In genomic region chr10:67050766-67051165, GRCm38 (mm10) we compare ENCODE assay signal across 20 mouse cellular contexts. TPM values are rescaled to one million over a fixed set of nuclear protein-coding genes. Genes with fewer than 3 reads are reported as not detected.
DNase-seq lines count a peak whose midpoint lies in the region; ATAC-seq and TF ChIP-seq lines count a peak whose summit lies in the region.
"Had no signal": no experiment of that assay in that cellular context is flagged by ENCODE, and none has a peak within 500 bp of the region (broad histone marks: within the 10 kb centered on the region; RNA-seq: fewer than 3 reads in every experiment).

No protein-coding gene starts in this region.

- H3K4me1 ChIP-seq in heart, embryonic 10.5 days = peaks cover 30% of the 10 kb centered on the region
- H3K4me1 ChIP-seq in kidney, embryonic 16.5 days (ENCODE audit: insufficient read depth, low read length) = peaks cover 37% of the 10 kb centered on the region
- H3K4me1 ChIP-seq in liver, adult 2 months (ENCODE audit: control insufficient read depth, insufficient read depth, low read length) = peaks cover 27% of the 10 kb centered on the region
- H3K4me1 ChIP-seq in liver, embryonic 12.5 days = peaks cover 22% of the 10 kb centered on the region
- peaks cover 45% of the 10 kb centered on the region for H3K4me1 ChIP-seq in embryonic facial prominence, embryonic 12.5 days

- H3K36me3 ChIP-seq in heart, embryonic 10.5 days = no peaks in the 10 kb centered on the region
- H3K36me3 ChIP-seq in kidney, embryonic 16.5 days (ENCODE audit: insufficient read depth, low read length) = no peaks in the 10 kb centered on the region
- no peaks in the 10 kb centered on the region for H3K36me3 ChIP-seq in liver, adult 2 months (ENCODE audit: control insufficient read depth, insufficient read depth, low read length)
- H3K36me3 ChIP-seq in liver, embryonic 12.5 days = no peaks in the 10 kb centered on the region
- H3K36me3 ChIP-seq in embryonic facial prominence, embryonic 12.5 days = no peaks in the 10 kb centered on the region
- H3K36me3 ChIP-seq: embryonic facial prominence, embryonic 13.5 days; midbrain, embryonic 12.5 days had no signal

- H3K27me3 ChIP-seq in heart, embryonic 10.5 days (ENCODE audit: insufficient read depth, poor library complexity, severe bottlenecking) = no peaks in the 10 kb centered on the region
- H3K27me3 ChIP-seq in kidney, embryonic 16.5 days (ENCODE audit: insufficient read depth, low read length) = no peaks in the 10 kb centered on the region
- no peaks in the 10 kb centered on the region for H3K27me3 ChIP-seq in liver, adult 2 months (ENCODE audit: control insufficient read depth, insufficient read depth, low read length)
- no peaks in the 10 kb centered on the region for H3K27me3 ChIP-seq in liver, embryonic 12.5 days (replicated peaks)
- no peaks in the 10 kb centered on the region for H3K27me3 ChIP-seq in embryonic facial prominence, embryonic 12.5 days
- H3K27me3 ChIP-seq: embryonic facial prominence, embryonic 13.5 days; midbrain, embryonic 12.5 days had no signal

- WGBS in heart, embryonic 10.5 days = 71% methylated on average over 7 of the region's 7 CpGs
- WGBS in kidney, embryonic 16.5 days = 72% methylated on average over 6 of the region's 7 CpGs
- 41% methylated on average over 7 of the region's 7 CpGs for WGBS in liver, adult 2 months
- WGBS in liver, embryonic 12.5 days (ENCODE audit: insufficient replicate concordance) = 73% methylated on average over 7 of the region's 7 CpGs
- 53% methylated on average over 7 of the region's 7 CpGs for WGBS in embryonic facial prominence, embryonic 12.5 days

- TF ChIP-seq CTCF in liver, adult 2 months (IDR thresholded peaks at IDR 0.05; ENCODE audit: low read depth, low read length) = no peak

- DNase-seq in heart, embryonic 10.5 days (ENCODE audit: low spot score) = no peak
- DNase-seq in heart, postnatal 10 days = no peak
- peak; percentile 45 for DNase-seq in kidney, adult 11 months
- DNase-seq in liver, adult 2 months (ENCODE audit: extremely low read depth, low read depth, low spot score) = peak; percentile 74
- DNase-seq: adrenal gland, postnatal 10 days; cerebellum, adult 18-20 months; lung, embryonic 14.5 days; retina, postnatal 1 day; right cerebral cortex, postnatal 4 days; thymus, adult 18-20 months had no signal

- H3K79me2 ChIP-seq in liver, adult 2 months (ENCODE audit: control insufficient read depth, insufficient read depth, low read length) = peaks cover 23% of the 10 kb centered on the region

- ATAC-seq in kidney, embryonic 16.5 days (ENCODE audit: low FRiP score, low TSS enrichment) = no peak
- no peak for ATAC-seq in liver, embryonic 12.5 days
- no peak for ATAC-seq in embryonic facial prominence, embryonic 12.5 days (ENCODE audit: insufficient number of reproducible peaks, insufficient read depth, low FRiP score, low TSS enrichment)
- ATAC-seq in monocyte, adult 5-6 weeks (replicated peaks; ENCODE audit: insufficient number of reproducible peaks, low FRiP score, low TSS enrichment, poor library complexity, severe bottlenecking) = no peak

- intact Hi-C loops in heart, postnatal 10 days (cut with DNase I) = no loop called here

- no peak overlapping the region for H3K9ac ChIP-seq in kidney, embryonic 16.5 days (replicated peaks; ENCODE audit: low read length)
- no peak overlapping the region for H3K9ac ChIP-seq in liver, adult 2 months (ENCODE audit: low read depth, low read length)
- H3K9ac ChIP-seq in liver, embryonic 12.5 days = no peak overlapping the region
- H3K9ac ChIP-seq in embryonic facial prominence, embryonic 12.5 days = no peak overlapping the region
- H3K9ac ChIP-seq: embryonic facial prominence, embryonic 13.5 days; lung, embryonic 14.5 days; midbrain, embryonic 12.5 days had no signal

- H3K27ac ChIP-seq in heart, embryonic 10.5 days = peak overlapping the region; percentile 17; the same call in 1 of the 2 replicates
- H3K27ac ChIP-seq in kidney, embryonic 16.5 days (ENCODE audit: low read length) = no peak overlapping the region
- H3K27ac ChIP-seq in liver, adult 2 months (replicated peaks; ENCODE audit: insufficient read depth, low read depth, low read length) = peak overlapping the region; percentile 8
- no peak overlapping the region for H3K27ac ChIP-seq in liver, embryonic 12.5 days
- 0 out of 2 replicates have a peak overlapping the region, but pooled peaks have one; percentile 7 for H3K27ac ChIP-seq in embryonic facial prominence, embryonic 12.5 days
- H3K27ac ChIP-seq: kidney, postnatal 0 days; macrophage; midbrain, embryonic 12.5 days had no signal

- no peak overlapping the region for H3K4me2 ChIP-seq in kidney, embryonic 16.5 days (replicated peaks; ENCODE audit: low read depth, low read length)
- no peak overlapping the region for H3K4me2 ChIP-seq in liver, embryonic 12.5 days
- no peak overlapping the region for H3K4me2 ChIP-seq in embryonic facial prominence, embryonic 12.5 days (replicated peaks)
- H3K4me2 ChIP-seq: embryonic facial prominence, embryonic 13.5 days; liver, embryonic 11.5 days; lung, embryonic 14.5 days; midbrain, embryonic 12.5 days had no signal

- H3K4me3 ChIP-seq in heart, embryonic 10.5 days = no peak overlapping the region
- no peak overlapping the region for H3K4me3 ChIP-seq in kidney, embryonic 16.5 days (ENCODE audit: low read length)
- H3K4me3 ChIP-seq in liver, adult 2 months (ENCODE audit: insufficient read depth, low read depth, low read length) = no peak overlapping the region
- no peak overlapping the region for H3K4me3 ChIP-seq in liver, embryonic 12.5 days
- no peak overlapping the region for H3K4me3 ChIP-seq in embryonic facial prominence, embryonic 12.5 days
- H3K4me3 ChIP-seq: embryonic facial prominence, embryonic 13.5 days; midbrain, embryonic 12.5 days; myocyte had no signal

- TF ChIP-seq POLR2A in liver, adult 2 months (IDR thresholded peaks at IDR 0.05; ENCODE audit: extremely low read depth, insufficient read depth, low read length) = no peak

- H3K9me3 ChIP-seq in heart, embryonic 10.5 days = no peaks in the 10 kb centered on the region
- no peaks in the 10 kb centered on the region for H3K9me3 ChIP-seq in kidney, embryonic 16.5 days (ENCODE audit: low read length)
- H3K9me3 ChIP-seq in liver, embryonic 12.5 days (replicated peaks) = no peaks in the 10 kb centered on the region
- no peaks in the 10 kb centered on the region for H3K9me3 ChIP-seq in embryonic facial prominence, embryonic 12.5 days
- H3K9me3 ChIP-seq: embryonic facial prominence, embryonic 13.5 days; midbrain, embryonic 12.5 days had no signal

RNA-seq across cellular contexts. Expression of gene Jmjd1c, which starts 45.2 kb away (rescaled TPM):
- 27.8 and 30.4 TPM in 2 replicates for polyA plus RNA-seq in heart, embryonic 10.5 days (2016; fragmentation: Nextera tagmentation; extraction: Ambion mirVana)
- 10 to 100 TPM; 55.9 to 64.7 TPM for total RNA-seq in heart, postnatal 10 days (2021)
- polyA plus RNA-seq in kidney, embryonic 16.5 days (2015; fragmentation: Nextera tagmentation; extraction: Ambion mirVana) = 30.5 and 33.7 TPM in 2 replicates
- total RNA-seq in liver, adult 2 months (2014; rRNA removed) = 44.8 and 48.3 TPM in 2 replicates
- 5.7 and 5.8 TPM in 2 replicates for polyA plus RNA-seq in liver, adult 2 months (2012; rRNA removed)
- 16.1 and 16.3 TPM in 2 replicates for polyA plus RNA-seq in liver, embryonic 12.5 days (2016; fragmentation: Nextera tagmentation; extraction: Ambion mirVana)
- polyA plus RNA-seq in embryonic facial prominence, embryonic 12.5 days (2016; fragmentation: Nextera tagmentation; extraction: Ambion mirVana) = 56.3 and 62.7 TPM in 2 replicates
- 110 to 165 TPM (median 124 TPM) in 3 replicates for total RNA-seq in monocyte, adult 5-6 weeks (2017)

RNA-seq across cellular contexts. Expression of gene Reep3, which starts 46.0 kb away (rescaled TPM):
- 21.2 and 26.1 TPM in 2 replicates for polyA plus RNA-seq in heart, embryonic 10.5 days (2016; fragmentation: Nextera tagmentation; extraction: Ambion mirVana)
- total RNA-seq in heart, postnatal 10 days (2021) = 10 to 100 TPM; 41.5 to 41.9 TPM
- 41.6 and 51.0 TPM in 2 replicates for polyA plus RNA-seq in kidney, embryonic 16.5 days (2015; fragmentation: Nextera tagmentation; extraction: Ambion mirVana)
- 36.1 and 38.8 TPM in 2 replicates for total RNA-seq in liver, adult 2 months (2014; rRNA removed)
- polyA plus RNA-seq in liver, adult 2 months (2012; rRNA removed) = 21.6 and 24.8 TPM in 2 replicates
- 8.7 and 8.8 TPM in 2 replicates for polyA plus RNA-seq in liver, embryonic 12.5 days (2016; fragmentation: Nextera tagmentation; extraction: Ambion mirVana)
- polyA plus RNA-seq in embryonic facial prominence, embryonic 12.5 days (2016; fragmentation: Nextera tagmentation; extraction: Ambion mirVana) = 38.7 and 39.7 TPM in 2 replicates
- total RNA-seq in monocyte, adult 5-6 weeks (2017) = 12.9 to 19.6 TPM (median 19.1 TPM) in 3 replicates

Comparison
In these comparisons a context has a peak if more than half of its experiments do, and no peak if none do; other contexts are left out.
1. H3K27ac ChIP-seq: peak in heart, embryonic 10.5 days (single experiment), liver, adult 2 months (single experiment) and embryonic facial prominence, embryonic 12.5 days (single experiment); none in kidney, embryonic 16.5 days (single experiment) and liver, embryonic 12.5 days (single experiment).
2. DNase-seq: peak in kidney, adult 11 months (single experiment) and liver, adult 2 months (single experiment); none in heart, embryonic 10.5 days (single experiment) and heart, postnatal 10 days (0 of 2).